Mouse (Mus musculus): Measurements from ENCODE around the gene Olfr1293-ps. TPM values are rescaled to one million over a fixed set of nuclear protein-coding genes. Genes with fewer than 3 reads are reported as not detected.

The Olfr1293-ps gene
- total RNA-seq (2021) = not detected

- DNase-seq (ENCODE audit: extremely low spot score in 1 of 2, low spot score in 1 of 2) = no peak
Observed at GRCm38 (mm10) chr2:111524903-111525302, at the start of gene Olfr1293-ps. Gene Olfr1293-ps (plus strand): TSS chr2:111525203.

- DNase-seq (ENCODE audit: extremely low spot score in 1 of 2, low spot score in 1 of 2) = no peak
Observed at GRCm38 (mm10) chr2:111480519-111480918, 44.5 kb upstream of the Olfr1293-ps start, which contains the start of gene Olfr1289. Gene Olfr1289 (plus strand): TSS chr2:111480819.

- DNase-seq (ENCODE audit: extremely low spot score in 1 of 2, low spot score in 1 of 2) = no peak
Observed at GRCm38 (mm10) chr2:111493729-111494128, 31.3 kb upstream of the Olfr1293-ps start, which contains the start of gene Olfr1290. Gene Olfr1290 (minus strand): TSS chr2:111493829.

GRCm38 (mm10) chr2:111496880-111497279, 28.1 kb upstream of the Olfr1293-ps start, which contains the start of gene Olfr1291-ps1:
Gene Olfr1291-ps1 (plus strand): TSS chr2:111497180.
- DNase-seq (ENCODE audit: extremely low spot score in 1 of 2, low spot score in 1 of 2) = no peak

GRCm38 (mm10) chr2:111517451-111517850, 7.6 kb upstream of the Olfr1293-ps start:
- no peak for DNase-seq (ENCODE audit: extremely low spot score in 1 of 2, low spot score in 1 of 2)

- no peak for DNase-seq (ENCODE audit: extremely low spot score in 1 of 2, low spot score in 1 of 2)
Observed at GRCm38 (mm10) chr2:111540191-111540590, 15.2 kb downstream of the Olfr1293-ps start, which contains the start of gene Olfr1294. Gene Olfr1294 (minus strand): TSS chr2:111540291.

- no peak for DNase-seq (ENCODE audit: extremely low spot score in 1 of 2, low spot score in 1 of 2)
Observed at GRCm38 (mm10) chr2:111569581-111569980, 44.6 kb downstream of the Olfr1293-ps start, which contains the start of gene Olfr1295. Gene Olfr1295 (minus strand): TSS chr2:111569681.

Other genes starting within 250 kb of the Olfr1293-ps start
- not detected for gene Olfr1278, start 235.1 kb upstream of the Olfr1293-ps start, total RNA-seq (2021)
- not detected for gene Olfr1279, start 224.6 kb upstream of the Olfr1293-ps start, total RNA-seq (2021)
- gene Olfr1280, start 211.2 kb upstream of the Olfr1293-ps start, total RNA-seq (2021) = not detected
- not detected for gene Olfr1281, start 198.7 kb upstream of the Olfr1293-ps start, total RNA-seq (2021)
- not detected for gene Olfr1282, start 189.1 kb upstream of the Olfr1293-ps start, total RNA-seq (2021)
- not detected for gene Olfr1283, start 158.4 kb upstream of the Olfr1293-ps start, total RNA-seq (2021)
- not detected for gene Olfr1284, start 149.7 kb upstream of the Olfr1293-ps start, total RNA-seq (2021)
- gene Olfr1286, start 102.1 kb upstream of the Olfr1293-ps start, total RNA-seq (2021) = not detected
- gene Olfr1287, start 76.1 kb upstream of the Olfr1293-ps start, total RNA-seq (2021) = not detected
- not detected for gene Olfr1288, start 51.1 kb upstream of the Olfr1293-ps start, total RNA-seq (2021)
- not detected for gene Olfr1289, start 44.4 kb upstream of the Olfr1293-ps start, total RNA-seq (2021)
- gene Olfr1290, start 31.4 kb upstream of the Olfr1293-ps start, total RNA-seq (2021) = not detected
- not detected for gene Olfr1291-ps1, start 28.0 kb upstream of the Olfr1293-ps start, total RNA-seq (2021)
- not detected for gene Olfr1294, start 15.1 kb downstream of the Olfr1293-ps start, total RNA-seq (2021)
- gene Olfr1295, start 44.5 kb downstream of the Olfr1293-ps start, total RNA-seq (2021) = not detected
- not detected for gene Olfr1297, start 101.3 kb downstream of the Olfr1293-ps start, total RNA-seq (2021)
- gene Olfr1298, start 124.0 kb downstream of the Olfr1293-ps start, total RNA-seq (2021) = not detected
- gene Olfr1299, start 136.2 kb downstream of the Olfr1293-ps start, total RNA-seq (2021) = not detected
- not detected for gene Olfr1301, start 225.8 kb downstream of the Olfr1293-ps start, total RNA-seq (2021)

Measured in layer of hippocampus, postnatal 25 days (tissue).